Mouse (Mus musculus) E14TG2a.4 (cell line): ENCODE results near the gene Tprkb.

ENCODE experiments used
- CTCF ChIP-seq: conservative IDR thresholded peaks from 2 replicates; pipeline ENCODE4 v1.5.1; 2014; ENCODE audit warnings: low read length
- NANOG ChIP-seq: IDR thresholded peaks from 2 replicates; pipeline ENCODE4 v1.6.1; 2014; ENCODE audit warnings: borderline replicate concordance, low read length, mixed read lengths

- TF ChIP-seq CTCF (no peak), NANOG (no peak)
Observed at GRCm38 (mm10) chr6:85888961-85889360, 22.7 kb upstream of the Tprkb start.
